Mouse (Mus musculus) frontal cortex, postnatal 14 days (tissue): ENCODE data around the gene Hnrnpu.
"Not testable (repeated sequence)": the region's sequence is repeated elsewhere in the genome, so short reads cannot be mapped to it uniquely, and the experiment has no call there.

Experiments
- DNase-seq, 2 experiments: peaks; one replicate each; pipeline ENCODE4 v3.0.0; 2022; ENCODE audit warnings: low spot score in 2 of 2

Gene Hnrnpu

DNA sequence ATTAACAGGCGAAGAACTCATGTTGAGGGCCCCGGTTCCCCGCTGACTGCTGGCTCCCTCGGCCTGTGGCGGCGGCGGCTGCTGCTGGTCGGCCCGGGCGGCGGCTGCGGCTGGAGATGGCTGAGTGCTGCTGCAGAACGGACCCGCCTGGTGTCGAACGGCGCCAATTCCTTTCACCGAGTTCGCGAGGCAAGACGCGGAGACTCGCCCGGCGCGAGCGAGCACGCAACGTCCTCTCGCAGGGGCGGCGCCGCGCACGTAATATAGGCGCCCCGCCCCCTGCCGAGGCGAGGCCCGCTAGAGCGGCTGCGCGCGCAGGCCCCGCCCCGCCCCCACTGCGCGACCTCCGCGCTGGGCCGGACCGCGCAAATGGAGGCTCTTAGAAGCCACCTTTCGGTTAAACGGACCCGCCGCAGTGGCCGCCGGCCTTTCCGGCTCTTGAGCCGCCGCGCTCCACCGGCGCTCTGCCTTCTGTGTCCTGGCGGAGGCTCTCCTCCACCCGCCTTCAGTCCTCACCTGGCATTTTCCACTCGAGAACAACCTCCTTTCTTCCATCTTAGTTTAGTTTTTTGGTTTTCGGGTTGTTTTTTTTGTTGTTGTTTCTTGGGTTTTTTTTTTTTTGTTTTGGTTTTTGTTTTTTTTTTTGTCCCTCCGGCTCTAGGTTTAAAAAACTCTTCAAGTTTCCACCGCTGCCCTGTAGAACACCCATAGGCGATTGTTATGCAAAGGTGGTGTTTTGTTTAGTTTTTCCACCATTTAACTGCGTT is at the start of gene Hnrnpu:
Hnrnpu (minus strand) TSS at position 247 of the 767 bp plus-strand sequence.
- peak; percentile 92 to 95 for DNase-seq

DNA sequence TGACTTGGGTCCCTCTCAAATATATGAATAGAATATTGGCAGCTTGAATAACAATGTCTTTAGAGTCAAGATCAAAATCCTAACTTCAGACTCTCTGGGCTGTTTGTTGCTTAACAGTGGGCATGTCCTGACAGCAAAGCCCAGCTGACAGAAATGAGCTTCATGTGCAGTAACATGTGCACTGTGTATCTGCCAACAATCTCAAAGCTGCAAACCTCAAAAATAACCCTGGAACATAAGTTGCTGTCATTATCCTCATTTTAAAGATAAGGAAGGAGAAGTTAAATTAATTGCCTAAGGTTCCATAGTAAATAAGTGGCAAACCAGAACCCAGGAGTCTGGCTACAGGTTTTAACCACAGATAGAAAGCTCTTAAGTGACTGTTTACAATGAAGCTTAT is 44.6 kb upstream of the Hnrnpu start:
- DNase-seq, result no peak

DNA sequence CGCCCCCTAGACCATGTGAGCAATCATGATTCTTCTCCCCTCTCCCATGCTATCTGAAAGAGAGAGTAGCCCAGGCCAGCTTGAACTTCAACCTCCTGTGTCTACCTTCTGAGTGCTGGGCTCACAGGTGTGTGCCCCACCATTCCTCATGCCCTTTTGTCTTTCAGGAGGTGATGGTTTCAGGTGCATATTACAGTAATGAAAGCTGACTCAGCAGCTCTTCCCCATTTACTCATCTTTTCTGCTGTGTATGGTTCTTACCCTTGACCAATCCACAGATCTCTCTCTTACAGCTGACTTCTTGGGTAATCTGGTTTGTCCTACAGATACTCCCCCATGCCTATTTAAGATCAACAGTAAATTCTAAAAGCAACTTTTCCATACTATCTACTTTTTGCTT is 41.6 kb upstream of the Hnrnpu start:
- DNase-seq, result no peak

DNA sequence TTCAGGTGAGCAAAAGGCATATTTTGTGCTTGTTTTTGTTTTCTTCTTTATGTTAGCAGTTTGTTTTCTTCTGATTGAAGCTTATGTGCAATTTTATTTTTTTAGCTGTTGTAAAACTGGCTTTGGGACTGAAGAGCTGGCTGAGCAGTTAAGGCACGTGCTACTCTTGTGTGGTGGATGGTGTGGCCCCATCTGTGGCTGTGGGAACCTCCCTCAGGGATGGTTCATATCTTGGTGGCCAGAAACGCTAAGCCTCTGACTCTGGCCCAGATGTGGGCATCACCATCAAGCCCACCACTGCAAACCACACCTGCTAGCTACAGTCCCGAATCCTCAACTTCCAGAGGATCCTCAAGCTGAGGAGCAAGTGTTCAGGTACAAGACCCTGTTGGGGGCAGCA is 40.5 kb upstream of the Hnrnpu start:
- no peak for DNase-seq

GRCm38 (mm10) chr1:178376907-178377306 is 39.3 kb upstream of the Hnrnpu start:
- DNase-seq, result no peak

DNA sequence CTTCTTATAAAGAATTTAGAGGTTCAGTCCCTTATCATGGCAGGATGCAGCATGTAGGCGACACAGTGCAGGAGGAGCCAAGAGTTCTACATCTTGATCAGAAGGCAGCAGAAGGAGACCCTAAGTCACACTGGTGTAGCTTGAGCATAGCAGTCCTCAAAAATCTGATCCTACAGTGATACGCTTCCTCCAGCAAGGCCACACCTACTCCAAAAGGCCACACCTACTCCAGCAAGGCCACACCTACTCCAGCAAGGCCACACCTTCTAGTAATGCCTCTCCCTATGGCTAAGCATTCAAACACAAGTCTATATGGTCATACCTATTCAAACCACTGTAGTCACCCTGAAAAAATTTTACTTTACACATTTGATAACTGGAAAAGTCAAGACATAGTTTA is 38.5 kb upstream of the Hnrnpu start:
- DNase-seq, result no peak

DNA sequence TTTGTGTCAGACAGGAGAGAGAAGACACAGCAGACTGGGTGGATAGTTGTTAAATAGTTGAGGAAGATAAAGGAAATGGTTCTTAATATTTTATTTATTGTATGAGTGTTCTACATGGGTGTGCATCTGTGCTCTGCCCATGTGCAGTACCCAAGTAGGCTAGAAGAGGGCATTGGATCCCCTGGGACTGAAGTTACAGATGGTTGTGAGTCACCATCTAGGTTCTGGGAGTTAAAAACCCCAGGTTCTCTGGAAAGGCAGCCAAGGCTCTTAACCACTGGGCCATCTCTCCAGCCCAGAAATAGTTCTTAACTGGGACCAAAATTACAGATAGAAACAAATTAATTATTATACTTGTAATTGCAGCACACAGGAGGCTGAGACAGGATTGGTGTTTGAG is 37.8 kb upstream of the Hnrnpu start:
- DNase-seq, result no peak

GRCm38 (mm10) chr1:178372681-178373080 is 35.1 kb upstream of the Hnrnpu start:
- DNase-seq, result no peak

- DNase-seq, result no peak
These were observed 31.7 kb upstream of the Hnrnpu start for GRCm38 (mm10) chr1:178369272-178369651.

GRCm38 (mm10) chr1:178368548-178369271 is 31.1 kb upstream of the Hnrnpu start:
- DNase-seq, result peak; percentile 87 to 88

DNA sequence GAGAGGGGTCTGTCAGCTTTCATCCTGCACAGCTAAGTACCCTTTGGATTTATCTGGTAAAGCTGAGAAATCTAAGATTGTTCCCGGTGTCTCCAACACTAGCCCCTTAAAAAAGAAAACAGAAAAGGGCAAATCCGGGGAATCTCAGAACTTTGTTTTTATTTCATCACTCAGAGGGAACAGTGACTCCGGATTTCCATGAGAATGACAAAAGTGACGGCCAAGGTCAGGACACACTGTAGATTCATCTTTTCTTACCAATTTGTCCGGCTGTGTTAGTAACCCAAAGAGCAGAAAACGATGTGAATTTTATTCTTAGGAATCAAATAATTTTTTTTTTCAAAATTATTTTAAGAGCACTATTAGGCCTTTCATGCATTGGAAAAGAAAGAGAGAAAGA is 30.5 kb upstream of the Hnrnpu start:
- DNase-seq, result no peak

GRCm38 (mm10) chr1:178365171-178365570 is 27.6 kb upstream of the Hnrnpu start:
- no peak for DNase-seq

GRCm38 (mm10) chr1:178360702-178361101 is 23.1 kb upstream of the Hnrnpu start:
- no peak for DNase-seq

DNA sequence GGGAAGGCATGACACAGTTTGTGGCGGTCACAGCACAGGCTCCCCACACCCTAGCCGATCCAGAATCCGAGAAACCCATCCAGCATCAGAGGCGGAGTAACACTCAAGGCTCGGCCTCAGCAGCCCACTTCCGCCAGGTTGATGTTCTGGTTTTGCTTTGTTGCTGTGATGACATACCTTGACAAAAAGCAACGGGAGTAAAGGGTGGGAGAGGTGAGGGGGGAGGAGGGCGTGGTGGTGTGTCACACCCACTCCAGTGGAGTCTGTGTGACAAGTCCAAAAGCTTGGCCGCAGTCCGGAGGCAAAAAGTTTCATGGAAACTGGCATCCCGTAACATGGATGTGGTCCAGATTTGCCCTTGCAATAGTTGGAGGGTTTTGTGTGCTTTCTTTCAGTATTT is 22.7 kb upstream of the Hnrnpu start:
- no peak for DNase-seq

GRCm38 (mm10) chr1:178357776-178358710 is 20.4 kb upstream of the Hnrnpu start:
- DNase-seq, result peak; percentile 42 to 67

DNA sequence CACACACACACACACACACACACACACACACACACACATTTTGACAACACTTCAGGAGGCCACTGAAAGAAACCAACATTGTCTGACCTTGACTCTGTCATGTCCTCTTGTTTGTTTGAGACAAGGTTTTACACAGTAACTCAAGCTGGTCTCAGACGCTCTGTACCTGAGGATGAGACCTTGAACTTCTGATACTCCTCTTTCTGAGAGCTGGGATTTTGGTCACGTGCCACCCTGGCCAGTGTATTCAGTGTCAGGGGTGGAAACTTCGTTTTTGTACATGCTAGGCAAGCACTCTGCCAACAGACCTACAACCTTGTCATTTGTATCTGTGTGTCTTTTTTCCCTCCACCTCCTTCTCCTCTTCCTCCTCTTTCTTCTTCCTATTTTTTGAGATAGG is 17.0 kb upstream of the Hnrnpu start:
- no peak for DNase-seq

DNA sequence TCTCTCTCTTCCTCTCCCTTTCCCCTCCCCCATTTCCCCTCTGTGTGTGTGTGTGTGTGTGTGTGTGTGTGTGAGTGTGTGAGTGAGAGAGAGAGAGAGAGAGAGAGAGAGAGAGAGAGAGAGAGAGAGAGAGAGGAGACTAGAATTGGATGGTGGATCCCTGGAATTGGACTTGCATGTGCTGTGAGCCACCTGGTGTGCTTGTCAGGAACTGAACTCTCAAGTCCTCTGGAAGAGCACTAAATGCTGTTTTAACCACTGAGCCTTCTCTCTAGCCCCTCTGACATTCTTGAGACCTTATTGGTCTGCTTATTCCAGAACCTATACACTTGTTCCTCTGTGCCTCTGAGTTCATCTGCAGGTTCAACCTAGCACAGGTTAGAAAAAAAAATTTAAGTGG is 14.0 kb upstream of the Hnrnpu start:
- no peak for DNase-seq

DNA sequence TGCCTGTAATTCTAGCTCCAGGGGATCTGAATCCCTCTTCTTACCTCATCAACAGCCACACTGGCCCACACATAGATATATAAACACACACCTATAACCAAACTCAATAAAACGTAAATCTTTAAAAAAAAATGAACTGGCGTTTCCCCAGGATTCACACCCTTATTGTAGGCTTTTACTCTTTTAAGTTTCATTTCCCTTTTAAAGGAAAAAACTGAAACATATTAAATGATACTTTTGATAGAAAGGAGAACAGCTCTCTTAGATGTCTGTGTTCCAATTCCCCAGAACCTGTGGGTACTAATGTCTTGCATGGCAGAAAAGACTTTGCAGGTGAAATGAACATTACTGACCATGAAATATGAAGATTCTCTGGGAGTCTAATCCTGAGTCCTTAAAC is 13.2 kb upstream of the Hnrnpu start:
- DNase-seq, result no peak

GRCm38 (mm10) chr1:178344071-178344805 is 6.6 kb upstream of the Hnrnpu start:
- not testable (repeated sequence) for DNase-seq

GRCm38 (mm10) chr1:178342612-178343011 is 5.0 kb upstream of the Hnrnpu start:
- DNase-seq, result no peak

GRCm38 (mm10) chr1:178342063-178342462 is 4.5 kb upstream of the Hnrnpu start:
- no peak for DNase-seq

DNA sequence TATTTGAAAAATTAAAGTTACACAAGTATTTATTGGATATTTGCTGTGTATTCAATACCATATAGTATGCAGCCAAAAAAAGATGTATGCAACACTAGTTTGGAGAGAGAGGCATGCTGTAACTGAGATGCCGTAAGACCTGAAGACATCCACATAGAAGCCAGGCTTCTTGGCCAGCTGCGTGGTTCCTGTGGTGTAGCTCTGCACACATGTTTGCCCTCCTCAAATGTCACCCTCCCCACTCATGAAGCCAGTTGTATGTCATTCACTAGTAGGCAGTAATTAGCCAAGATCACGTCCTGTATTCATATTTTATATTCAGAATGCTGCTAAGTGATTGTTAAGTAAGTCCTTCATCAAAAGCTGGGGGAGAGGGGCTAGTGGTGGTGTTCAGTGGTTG is 3.8 kb upstream of the Hnrnpu start:
- no peak for DNase-seq
